Mouse (Mus musculus): ENCODE results near the gene Wbp2. TPM values are rescaled to one million over a fixed set of nuclear protein-coding genes. Genes with fewer than 3 reads are reported as not detected.

Wbp2 gene
- polyA plus RNA-seq (2017; shearing (Covaris generic)), result 187 TPM

DNA sequence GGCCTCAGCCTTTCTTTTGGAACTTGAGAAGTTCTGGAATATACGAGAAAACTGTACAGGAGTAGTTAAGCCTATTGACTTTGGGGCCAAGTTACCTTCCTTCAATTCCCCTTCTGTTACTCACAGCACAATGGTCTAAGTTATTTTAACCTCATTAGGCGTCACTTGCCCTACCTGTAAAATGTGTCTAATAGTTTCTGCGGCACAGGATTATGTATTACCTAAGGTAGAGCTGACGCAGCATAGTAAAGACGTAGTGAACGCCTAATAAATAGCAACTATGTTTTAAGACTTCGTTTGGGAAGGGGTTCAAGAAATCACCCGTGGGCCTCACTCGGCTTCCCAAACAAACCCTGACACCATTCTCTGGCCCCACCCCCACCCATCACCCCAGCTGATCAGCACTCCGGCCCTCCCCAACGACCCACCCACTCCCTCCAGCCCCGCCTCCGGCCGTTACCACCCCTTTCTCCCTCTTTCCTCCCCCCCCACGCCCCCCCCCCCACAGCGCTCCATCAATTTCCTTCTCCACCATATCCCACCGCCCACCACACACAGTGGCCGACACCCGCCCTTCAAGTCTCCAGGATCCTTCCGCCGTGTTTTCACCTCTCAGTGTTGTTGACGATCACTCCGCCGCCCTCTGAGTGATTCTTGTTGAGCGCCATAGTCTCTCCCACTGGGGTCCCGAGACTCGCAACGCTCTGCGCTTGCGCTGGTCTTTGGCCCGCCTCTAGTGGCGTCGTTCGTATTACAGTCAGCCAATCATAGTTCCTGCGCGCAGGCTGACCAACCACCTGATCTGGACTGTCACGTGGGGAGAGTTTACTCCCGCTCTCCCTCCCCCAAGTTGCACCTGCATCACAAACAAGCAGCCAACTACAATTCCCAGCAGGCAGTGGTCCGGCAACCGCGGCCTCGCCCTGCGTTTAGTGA is at the start of gene Wbp2:
Wbp2 (minus strand) TSS at position 738 of the 936 bp plus-strand sequence.

DNA sequence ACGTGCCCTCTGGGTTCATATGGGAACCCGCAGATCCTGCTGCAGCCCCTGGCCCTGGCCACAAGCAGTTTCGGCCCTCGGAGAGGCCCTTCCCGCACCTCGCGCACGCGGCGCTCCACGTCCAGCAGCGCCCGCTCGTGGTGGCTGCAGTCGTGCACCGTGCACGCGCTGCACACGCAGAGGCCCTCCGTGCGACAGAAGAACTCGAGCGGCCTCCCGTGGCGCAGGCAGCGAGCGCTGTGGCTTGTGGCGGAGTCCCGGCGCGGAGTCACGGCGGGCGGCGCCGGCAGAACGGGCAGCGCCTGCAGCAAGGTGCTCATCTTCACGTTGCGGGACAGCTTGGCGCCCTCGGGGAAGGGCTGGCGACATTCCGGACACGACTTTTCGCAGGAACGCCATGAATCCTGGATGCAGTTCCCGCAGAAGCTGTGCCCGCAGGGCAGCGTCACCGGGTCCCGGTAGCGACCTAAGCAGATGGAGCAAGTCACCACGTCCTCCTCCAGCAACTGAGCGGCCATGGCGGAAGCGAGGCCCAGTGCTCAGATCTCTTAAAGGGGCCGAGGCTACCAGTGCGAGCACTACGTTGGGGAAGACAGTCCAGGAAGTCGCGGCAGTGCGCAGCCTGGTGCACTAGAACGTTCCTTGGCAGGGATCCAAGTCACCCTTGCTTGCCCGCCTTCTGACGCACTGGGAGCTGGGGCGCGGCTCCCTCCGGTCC is 43.9 kb upstream of the Wbp2 start, which contains the start of gene Trim65:
Trim65 (minus strand) TSS at position 641 of the 718 bp plus-strand sequence.

DNA sequence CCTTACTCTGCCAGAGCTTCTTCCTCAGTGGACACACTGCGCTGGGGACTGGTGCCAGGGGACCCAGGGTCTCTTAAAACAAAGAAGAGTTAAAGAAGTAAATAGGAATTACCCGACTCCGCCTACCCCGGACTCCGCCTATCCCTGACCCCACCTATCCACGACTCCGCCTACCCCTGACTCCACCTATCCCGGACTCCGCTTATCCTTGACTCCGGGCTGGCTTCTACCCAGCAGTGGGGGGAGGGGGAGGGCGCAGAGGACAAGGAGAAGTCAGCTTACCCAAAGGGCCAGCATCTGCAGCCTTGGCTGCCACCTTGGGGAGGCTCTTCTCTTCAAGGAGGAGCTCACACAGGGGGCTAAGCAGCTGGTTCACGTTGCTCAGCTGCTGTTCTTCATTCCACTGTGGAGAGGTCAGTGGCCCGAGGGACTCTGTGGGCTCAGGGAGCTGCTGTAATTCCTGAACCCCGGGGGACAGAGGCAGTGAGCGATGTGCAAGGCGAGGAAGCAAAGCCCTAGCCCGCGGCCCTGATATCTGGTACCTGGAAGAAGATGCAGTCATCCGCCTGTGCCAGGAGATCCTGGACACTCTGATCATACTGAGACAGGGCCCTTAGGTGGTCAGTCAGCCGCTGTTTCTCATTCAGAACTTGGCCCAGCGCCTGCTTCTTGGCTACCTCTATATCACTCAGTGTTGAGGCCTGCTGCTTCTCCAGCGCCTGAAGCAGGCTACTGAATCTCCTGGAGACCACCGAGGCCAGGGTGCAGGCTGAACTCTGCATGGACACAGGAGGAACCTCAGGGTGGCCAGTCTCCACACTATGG is 40.6 kb upstream of the Wbp2 start, which contains the start of gene Trim47:
Trim47 (minus strand) TSS at position 55 of the 825 bp plus-strand sequence.

DNA sequence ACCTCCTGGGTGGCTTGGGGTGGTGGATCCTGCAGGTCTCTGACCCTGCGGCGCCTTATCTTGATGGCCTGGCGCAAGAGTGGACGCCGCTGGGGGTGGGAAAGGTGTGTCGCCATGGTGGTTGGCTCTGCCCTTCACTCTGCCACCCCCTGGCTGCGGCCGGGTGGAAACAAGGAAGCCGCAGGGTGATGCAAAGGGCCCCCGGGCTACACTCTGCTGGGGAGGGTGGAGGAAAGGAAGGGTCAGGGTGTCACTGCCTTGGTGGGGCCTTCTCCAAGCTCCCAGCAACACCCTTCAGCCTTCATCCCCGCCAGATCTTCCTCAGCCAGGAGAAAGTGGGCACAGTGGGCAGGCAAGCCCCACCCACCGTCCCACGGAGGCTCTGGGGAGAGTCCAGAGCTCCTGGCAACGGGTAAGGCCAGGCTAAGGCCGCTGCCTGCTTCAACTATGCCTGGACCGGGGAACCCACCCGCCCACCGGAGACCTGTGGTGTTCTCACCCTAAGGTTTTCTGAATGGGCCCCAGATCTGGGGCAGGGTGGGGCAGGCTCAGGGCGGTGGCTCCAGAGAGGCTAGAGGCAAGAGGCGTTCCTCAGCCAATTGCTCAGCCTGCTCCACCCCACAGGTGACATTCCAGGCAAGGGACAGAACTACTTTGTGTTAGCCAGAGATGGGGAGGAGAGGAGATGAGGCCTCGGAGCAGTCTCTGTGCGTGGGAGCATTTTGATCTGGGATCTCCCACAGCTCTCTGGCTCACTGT is 9.2 kb downstream of the Wbp2 start, which contains the start of gene Unc13d:
Unc13d (minus strand) TSS at position 516 of the 759 bp plus-strand sequence.

DNA sequence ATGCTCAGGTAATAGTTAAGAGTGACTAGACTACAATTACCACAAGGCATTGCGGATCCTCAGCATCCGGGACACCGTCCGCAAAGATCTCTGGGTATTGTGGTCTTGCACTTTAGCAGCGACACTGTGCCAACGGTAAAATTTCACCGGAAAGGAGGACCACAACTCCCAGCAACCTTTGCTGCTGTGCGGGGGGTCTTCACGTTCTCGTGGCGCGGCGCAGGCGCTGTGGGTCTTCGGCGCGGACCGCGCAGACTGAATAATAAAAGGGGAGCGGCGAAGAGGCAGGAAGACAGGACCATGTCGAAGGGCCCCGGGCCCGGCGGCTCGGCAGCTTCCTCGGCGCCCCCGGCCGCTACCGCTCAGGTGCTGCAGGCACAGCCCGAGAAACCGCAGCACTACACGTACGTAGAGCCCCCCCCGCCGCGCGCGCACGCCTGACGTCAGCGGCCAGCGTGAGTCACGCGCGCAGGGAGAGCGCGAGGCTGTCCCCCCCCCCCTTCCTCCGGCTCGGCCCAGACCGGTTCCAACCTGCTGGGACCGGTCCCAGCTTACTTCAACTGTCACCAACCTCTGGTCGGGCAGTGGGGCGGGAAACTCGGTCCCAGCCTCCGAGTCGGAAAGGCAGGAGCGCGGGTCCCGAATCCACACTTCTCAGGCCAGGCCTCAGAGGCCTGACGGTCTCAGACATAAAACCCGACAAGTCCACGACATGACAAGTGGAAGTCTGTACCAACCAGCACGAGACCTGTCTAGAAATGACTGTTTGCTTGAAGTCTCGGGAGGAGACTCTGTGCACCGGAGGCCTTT is 56.5 kb downstream of the Wbp2 start, which contains the start of gene Unk:
Unk (plus strand) TSS at position 235 of the 810 bp plus-strand sequence.

Other genes with a start within 250 kb of the Wbp2 start
- gene Myo15b, start 228.6 kb downstream of the Wbp2 start, polyA plus RNA-seq (2017; shearing (Covaris generic)), result 0.04 TPM
- 0.44 TPM for gene Smim5, start 187.0 kb downstream of the Wbp2 start, polyA plus RNA-seq (2017; shearing (Covaris generic))
- 1.0 TPM for gene Smim6, start 175.0 kb downstream of the Wbp2 start, polyA plus RNA-seq (2017; shearing (Covaris generic))
- gene Sap30bp, start 153.7 kb downstream of the Wbp2 start, polyA plus RNA-seq (2017; shearing (Covaris generic)), result 39.1 TPM
- 21.0 TPM for gene Recql5, start 153.5 kb downstream of the Wbp2 start, polyA plus RNA-seq (2017; shearing (Covaris generic))
- gene Itgb4, start 112.3 kb downstream of the Wbp2 start, polyA plus RNA-seq (2017; shearing (Covaris generic)), result 0.06 TPM
- gene Galk1, start 74.3 kb downstream of the Wbp2 start, polyA plus RNA-seq (2017; shearing (Covaris generic)), result 42.0 TPM
- 1,568 TPM for gene H3f3b, start 59.0 kb downstream of the Wbp2 start, polyA plus RNA-seq (2017; shearing (Covaris generic))
- 43.3 TPM for gene Unk, start 56.7 kb downstream of the Wbp2 start, polyA plus RNA-seq (2017; shearing (Covaris generic))
- 154 TPM for gene Unc13d, start 9.0 kb downstream of the Wbp2 start, polyA plus RNA-seq (2017; shearing (Covaris generic))
- gene Trim47, start 40.2 kb upstream of the Wbp2 start, polyA plus RNA-seq (2017; shearing (Covaris generic)), result 0.61 TPM
- 16.6 TPM for gene Trim65, start 44.1 kb upstream of the Wbp2 start, polyA plus RNA-seq (2017; shearing (Covaris generic))
- gene Mrpl38, start 51.9 kb upstream of the Wbp2 start, polyA plus RNA-seq (2017; shearing (Covaris generic)), result 72.0 TPM
- 11.1 TPM for gene Fbf1, start 81.2 kb upstream of the Wbp2 start, polyA plus RNA-seq (2017; shearing (Covaris generic))
- 70.5 TPM for gene Ten1, start 111.9 kb upstream of the Wbp2 start, polyA plus RNA-seq (2017; shearing (Covaris generic))
- 15.6 TPM for gene Acox1, start 112.0 kb upstream of the Wbp2 start, polyA plus RNA-seq (2017; shearing (Covaris generic))
- gene Evpl, start 151.1 kb upstream of the Wbp2 start, polyA plus RNA-seq (2017; shearing (Covaris generic)), result 0.23 TPM
- gene Srp68, start 187.2 kb upstream of the Wbp2 start, polyA plus RNA-seq (2017; shearing (Covaris generic)), result 74.3 TPM
- not detected for gene Galr2, start 193.9 kb upstream of the Wbp2 start, polyA plus RNA-seq (2017; shearing (Covaris generic))
- 86.8 TPM for gene Exoc7, start 220.2 kb upstream of the Wbp2 start, polyA plus RNA-seq (2017; shearing (Covaris generic))
- not detected for gene Foxj1, start 248.4 kb upstream of the Wbp2 start, polyA plus RNA-seq (2017; shearing (Covaris generic))